Mouse (Mus musculus): ENCODE data around the gene Kdelc1.

DNA sequence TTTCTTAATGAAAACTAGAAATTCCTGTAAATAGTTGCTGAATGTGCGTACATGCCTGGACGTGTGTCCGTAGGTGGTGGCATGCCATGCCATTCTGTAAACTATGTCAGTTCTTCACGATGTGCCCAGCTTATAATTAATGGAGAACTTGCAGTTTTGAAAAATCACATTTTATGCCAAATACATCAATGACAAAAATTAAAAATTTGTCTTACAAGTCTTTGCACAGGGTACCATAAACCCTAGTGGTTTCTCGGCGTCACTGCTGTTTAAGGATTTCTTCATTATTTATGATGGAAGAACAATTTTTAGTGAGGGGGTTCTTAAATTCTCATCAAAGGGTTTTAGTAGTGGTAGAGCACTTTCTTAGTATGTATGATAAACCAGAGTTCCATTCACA is 30.1 kb upstream of the Kdelc1 start:
- TF ChIP-seq CTCF (IDR thresholded peaks at IDR 0.05; ENCODE audit: low read depth): peak; percentile 29
- TF ChIP-seq EP300 (IDR thresholded peaks at IDR 0.05; ENCODE audit: low read depth): no peak

Measured in liver, postnatal 0 days (tissue).